Mouse (Mus musculus) CH12.LX (cell line): Measurements from ENCODE around the gene Gm43191. TPM values are rescaled to one million over a fixed set of nuclear protein-coding genes. Genes with fewer than 3 reads are reported as not detected.
"Not testable (repeated sequence)": the region's sequence is repeated elsewhere in the genome, so short reads cannot be mapped to it uniquely, and the experiment has no call there.

Experiments used
- DNase-seq: peaks from one replicate; pipeline ENCODE4 v3.0.0-alpha.2; 2013; ENCODE audit errors: extremely low read depth
- H3K27ac ChIP-seq: 2 replicates; pipeline ENCODE4 v1.5.1; 2012; ENCODE audit warnings: low read depth, mild to moderate bottlenecking, control low read depth, moderate library complexity; ENCODE audit not compliant: insufficient read depth
- H3K27me3 ChIP-seq: replicated peaks from 2 replicates; pipeline ENCODE3; 2012; ENCODE audit warnings: inconsistent platforms
- H3K36me3 ChIP-seq, 2 experiments: replicated peaks in 1 of 2; 2 replicates each; pipeline versions ENCODE3 to v1.6.1; 2012; ENCODE audit warnings: inconsistent platforms in 1 of 2, low read length in 1 of 2, mild to moderate bottlenecking in 1 of 2, mixed read lengths in 1 of 2, moderate library complexity in 1 of 2; ENCODE audit not compliant: control insufficient read depth in 1 of 2, insufficient read depth in 1 of 2
- H3K4me1 ChIP-seq, 2 experiments: 2 replicates each; pipeline ENCODE4 v1.6.1; 2012; ENCODE audit warnings: inconsistent platforms in 1 of 2, moderate library complexity in 1 of 2; ENCODE audit not compliant: insufficient read depth in 2 of 2, control insufficient read depth in 1 of 2
- H3K4me2 ChIP-seq: 2 replicates; pipeline ENCODE4 v1.6.1; 2012; ENCODE audit warnings: low read depth, mild to moderate bottlenecking, control low read depth; ENCODE audit not compliant: poor library complexity, insufficient read depth, severe bottlenecking
- H3K4me3 ChIP-seq, 3 experiments: fragments of 150-350 bp in 1 of 3; sonication (generic) in 1 of 3; replicated peaks in 1 of 3; 2 replicates each; pipeline versions ENCODE3 to v1.5.1; 2011 to 2012; ENCODE audit warnings: low read depth in 2 of 3, low read length in 2 of 3, mild to moderate bottlenecking in 2 of 3, moderate library complexity in 2 of 3, control low read depth in 1 of 3, improper control_type of control experiment in 1 of 3, inconsistent platforms in 1 of 3, mixed read lengths in 1 of 3; ENCODE audit not compliant: poor library complexity in 1 of 3
- H3K79me2 ChIP-seq: replicated peaks from 2 replicates; pipeline ENCODE4 v1.6.1; 2012; ENCODE audit warnings: mild to moderate bottlenecking, moderate library complexity; ENCODE audit not compliant: control insufficient read depth, poor library complexity, insufficient read depth, severe bottlenecking; ENCODE audit errors: extremely low read depth
- H3K9ac ChIP-seq: 2 replicates; pipeline ENCODE4 v1.6.1; 2012; ENCODE audit warnings: low read depth, mild to moderate bottlenecking, control low read depth, moderate library complexity; ENCODE audit not compliant: insufficient read depth
- H3K9me3 ChIP-seq: replicated peaks from 2 replicates; pipeline ENCODE3; 2012; ENCODE audit warnings: low read length, inconsistent platforms, mixed read lengths
- CHD1 ChIP-seq: IDR thresholded peaks from 2 replicates; pipeline ENCODE4 v1.6.1; 2012; ENCODE audit warnings: low read depth, low read length, improper control_type of control experiment, inconsistent platforms
- CTCF ChIP-seq, 2 experiments: IDR thresholded peaks in 1 of 2; conservative IDR thresholded peaks in 1 of 2; 2 replicates each; pipeline ENCODE4 v1.5.1; 2011 to 2012; ENCODE audit warnings: low read depth in 2 of 2, low read length in 2 of 2, improper control_type of control experiment in 1 of 2, inconsistent platforms in 1 of 2, mild to moderate bottlenecking in 1 of 2, moderate library complexity in 1 of 2
- ELF1 ChIP-seq: IDR thresholded peaks from 2 replicates; pipeline ENCODE4 v1.6.1; 2014; ENCODE audit warnings: low read depth, mild to moderate bottlenecking, inconsistent platforms, low read length, improper control_type of control experiment
- EP300 ChIP-seq: IDR thresholded peaks from 2 replicates; pipeline ENCODE4 v1.6.1; 2011; ENCODE audit warnings: low read length, improper control_type of control experiment
- IRF4 ChIP-seq: IDR thresholded peaks from 2 replicates; pipeline ENCODE4 v1.6.1; 2014; ENCODE audit warnings: low read depth, mild to moderate bottlenecking, inconsistent platforms, low read length, improper control_type of control experiment
- JUN ChIP-seq: IDR thresholded peaks from 2 replicates; pipeline ENCODE4 v1.6.1; 2011; ENCODE audit warnings: low read depth, mild to moderate bottlenecking, low read length, improper control_type of control experiment, moderate library complexity; ENCODE audit not compliant: insufficient read depth
- MAX ChIP-seq: IDR thresholded peaks from 2 replicates; pipeline ENCODE4 v1.6.1; 2011; ENCODE audit warnings: low read length, improper control_type of control experiment
- MXI1 ChIP-seq: IDR thresholded peaks from 2 replicates; pipeline ENCODE4 v1.6.1; 2011; ENCODE audit warnings: mild to moderate bottlenecking, low read depth, low read length, improper control_type of control experiment
- POLR2AphosphoS2 ChIP-seq: IDR thresholded peaks from 2 replicates; pipeline ENCODE4 v1.6.1; 2011; ENCODE audit warnings: low read depth, low read length, improper control_type of control experiment
- TBP ChIP-seq: conservative IDR thresholded peaks from 2 replicates; pipeline ENCODE4 v1.6.1; 2011; ENCODE audit warnings: low read depth, low read length, improper control_type of control experiment
- TCF12 ChIP-seq: IDR thresholded peaks from 2 replicates; pipeline ENCODE4 v1.6.1; 2014; ENCODE audit warnings: low read depth, mild to moderate bottlenecking, inconsistent platforms, low read length, improper control_type of control experiment
- ZC3H11A ChIP-seq: IDR thresholded peaks from 2 replicates; pipeline ENCODE4 v1.6.1; 2012; ENCODE audit warnings: low read depth, mild to moderate bottlenecking, inconsistent platforms, low read length, improper control_type of control experiment
- ZNF384 ChIP-seq: IDR thresholded peaks from 2 replicates; pipeline ENCODE4 v1.6.1; 2012; ENCODE audit warnings: low read depth, low read length, improper control_type of control experiment, inconsistent platforms
- dilution Hi-C: fragments of 300-500 bp; cut with MboI; formaldehyde crosslinking; loops from 2 replicates; pipeline ENCODE4 v1.14.3; 2020; ENCODE audit warnings: low sequenced_read_pairs; ENCODE audit not compliant: extremely low pct_unique_long_range_greater_than_20kb, extremely low pct_ligation_motif_present
- in situ Hi-C: fragments of 300-500 bp; cut with MboI; formaldehyde crosslinking; loops from 3 replicates; pipeline ENCODE4 v1.14.3; 2019; ENCODE audit warnings: low sequenced_read_pairs, low pct_ligation_motif_present, low pct_unique_long_range_greater_than_20kb, mixed read lengths
- polyA plus RNA-seq: library from polyadenylated mRNA; unstranded; fragments of >175 nt; gene quantifications from 2 replicates; pipeline ENCODE4 v1.2.1, GENCODE M21; 2012; ENCODE audit warnings: low read depth; ENCODE audit not compliant: insufficient read length
- total RNA-seq, 2 experiments: library from RNA; depleted of rRNA; stranded (reverse); fragments of 300-350 nt in 1 of 2; fragments of >200 nt in 1 of 2; gene quantifications; 2 replicates each; pipeline ENCODE4 v1.2.3; 2012 to 2014

The Gm43191 gene
- total and polyA plus RNA-seq, 3 experiments: 0.51 TPM; not detected in 2

DNA sequence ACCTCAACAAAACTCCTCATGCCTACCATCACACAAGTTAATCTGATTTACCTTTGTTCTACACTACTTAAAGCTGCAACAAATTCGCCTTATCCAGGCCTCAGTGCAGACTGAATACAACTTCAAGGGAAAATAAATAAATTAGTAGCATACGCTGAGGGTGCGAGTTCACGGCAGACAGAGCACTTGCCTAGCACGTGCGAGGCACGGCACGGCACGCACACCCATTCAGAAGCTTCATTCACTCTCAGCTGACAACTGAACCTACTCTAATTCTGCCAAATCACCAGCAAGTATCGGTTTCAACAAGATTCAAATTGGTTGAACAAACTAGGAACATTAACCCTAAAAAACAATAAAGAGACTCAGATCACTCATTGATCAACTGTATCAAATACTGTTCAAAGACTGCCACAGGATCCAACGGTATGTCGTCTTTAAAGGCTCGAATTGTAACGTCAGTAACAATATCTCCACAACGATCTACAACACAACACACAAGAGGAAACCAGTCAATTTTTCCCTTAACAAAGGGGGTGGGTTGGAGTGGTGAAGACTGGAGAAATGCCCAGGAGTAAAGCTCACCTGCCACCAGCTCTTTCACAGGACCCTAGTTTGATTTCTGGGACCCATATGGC, 22.0 kb downstream of the Gm43191 start (continued):
- TF ChIP-seq CTCF (conservative IDR thresholded peaks at IDR 0.05 in 1 of 2, IDR thresholded peaks at IDR 0.05 in 1 of 2; ENCODE audit: low read depth in 2 of 2, low read length in 2 of 2) (no peak), MXI1 (peak; percentile 79), TBP (no peak), JUN (no peak), ZNF384 (no peak), EP300 (no peak), MAX (peak; percentile 63; the same call in 1 of the 2 replicates)

DNA sequence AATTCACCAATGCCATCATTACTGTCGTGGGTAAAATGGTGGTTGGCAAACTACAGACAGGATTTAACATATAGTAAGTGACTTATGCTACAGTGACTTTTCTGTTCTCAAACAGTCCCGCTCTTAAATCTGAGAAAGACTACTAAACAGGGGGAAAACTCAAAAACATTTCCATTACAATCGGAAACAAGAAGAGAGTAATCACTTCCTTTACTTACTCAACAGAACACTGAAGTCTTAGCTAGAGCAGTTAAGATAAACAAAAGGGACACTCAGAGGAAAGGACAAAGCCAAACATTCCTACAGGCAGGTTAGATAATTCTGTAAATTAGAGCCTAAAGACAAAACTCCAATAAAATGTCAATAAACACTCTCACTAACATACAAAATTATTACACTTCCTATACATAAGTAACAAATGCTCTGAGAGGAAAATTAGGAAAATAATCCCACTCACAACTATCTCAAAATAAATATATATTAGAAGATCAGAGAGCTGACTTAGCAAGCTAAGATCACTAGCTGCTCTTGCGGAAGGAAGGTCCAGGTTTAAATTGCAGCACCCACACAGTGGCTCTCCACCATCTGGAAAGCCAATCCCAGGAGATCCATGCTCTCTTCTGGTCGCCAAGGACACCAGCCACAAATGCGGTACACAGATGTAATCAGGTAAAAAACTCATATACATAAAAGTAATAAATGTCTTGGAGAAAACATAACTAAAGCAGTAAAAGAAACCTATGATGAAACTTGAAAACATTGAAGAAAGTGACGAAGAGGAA, 24.7 kb downstream of the Gm43191 start:
- peaks cover 92% of the 10 kb centered on the region for H3K79me2 ChIP-seq
- 0 out of 2 replicates have a peak overlapping the region, but pooled peaks have one; percentile 17 for H3K9ac ChIP-seq
- in situ Hi-C loops (no loop called here), dilution Hi-C loops (no loop called here)
- H3K36me3 ChIP-seq: peaks cover 0 to 14% of the 10 kb centered on the region in 2 experiments
- H3K4me2 ChIP-seq: peak overlapping the region; percentile 34; the same call in 1 of the 2 replicates
- no peaks in the 10 kb centered on the region for H3K9me3 ChIP-seq
- no peak for DNase-seq
- no peaks in the 10 kb centered on the region for H3K27me3 ChIP-seq
- H3K4me3 ChIP-seq: no peak overlapping the region
- TF ChIP-seq MXI1: 0 out of 2 replicates have a peak, but pooled peaks have one; percentile 15
- peak; percentile 68 for TF ChIP-seq EP300
- TF ChIP-seq ELF1: no peak
- TF ChIP-seq CHD1: peak; percentile 31; the same call in 1 of the 2 replicates
- no peak for TF ChIP-seq ZC3H11A
- no peak for TF ChIP-seq POLR2AphosphoS2
- 0 out of 2 replicates have a peak, but pooled peaks have one; percentile 30 for TF ChIP-seq IRF4
- TF ChIP-seq TCF12: no peak
- peaks cover 8 to 67% of the 10 kb centered on the region in 2 experiments; a peak in 3 of 4 replicates for H3K4me1 ChIP-seq
- H3K27ac ChIP-seq: no peak overlapping the region

DNA sequence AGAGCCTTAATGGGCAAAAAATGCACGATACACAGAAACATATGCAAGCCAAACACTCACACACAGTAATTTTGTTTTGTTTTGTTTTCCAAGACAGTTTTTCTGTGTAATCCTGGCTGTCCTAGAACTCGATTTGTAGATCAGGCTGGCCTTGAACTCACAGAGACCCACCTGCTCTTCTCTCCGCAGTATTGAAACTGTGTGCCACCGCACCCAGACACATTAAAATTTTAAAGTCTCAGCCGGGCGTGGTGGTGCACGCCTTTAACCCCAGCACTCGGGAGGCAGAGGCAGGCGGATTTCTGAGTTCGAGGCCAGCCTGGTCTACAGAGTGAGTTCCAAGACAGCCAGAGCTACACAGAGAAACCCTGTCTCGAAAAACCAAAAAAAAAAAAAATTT, 27.0 kb downstream of the Gm43191 start:
- in situ Hi-C loops, dilution Hi-C loops, DNase-seq, H3K4me3 ChIP-seq, H3K27ac ChIP-seq, H3K27me3 ChIP-seq, H3K9ac ChIP-seq, H3K4me2 ChIP-seq, H3K9me3 ChIP-seq: not testable (repeated sequence)
- H3K36me3 ChIP-seq: peaks cover 0 to 34% of the 10 kb centered on the region in 2 experiments
- H3K4me1 ChIP-seq: peaks cover 8 to 69% of the 10 kb centered on the region in 2 experiments; a peak in 3 of 4 replicates
- H3K79me2 ChIP-seq: peaks cover 83% of the 10 kb centered on the region
